Mouse (Mus musculus) adipose tissue, adult 10 weeks (tissue): ENCODE measurements around the gene Pnldc1. TPM values are rescaled to one million over a fixed set of nuclear protein-coding genes. Genes with fewer than 3 reads are reported as not detected.

Experiments used
- polyA plus RNA-seq: library from polyadenylated mRNA; stranded (reverse); fragments of 350-450 nt; fragmentation: Illumina TruSeq; extraction: RNeasy Lipid Tissue Mini Kit (QIAGEN cat#74804); gene quantifications from one replicate; pipeline ENCODE4 v1.2.3, GENCODE M21; 2014; ENCODE audit warnings: low read depth, low replicate concordance

Gene Pnldc1
- polyA plus RNA-seq = 2.6 TPM

DNA sequence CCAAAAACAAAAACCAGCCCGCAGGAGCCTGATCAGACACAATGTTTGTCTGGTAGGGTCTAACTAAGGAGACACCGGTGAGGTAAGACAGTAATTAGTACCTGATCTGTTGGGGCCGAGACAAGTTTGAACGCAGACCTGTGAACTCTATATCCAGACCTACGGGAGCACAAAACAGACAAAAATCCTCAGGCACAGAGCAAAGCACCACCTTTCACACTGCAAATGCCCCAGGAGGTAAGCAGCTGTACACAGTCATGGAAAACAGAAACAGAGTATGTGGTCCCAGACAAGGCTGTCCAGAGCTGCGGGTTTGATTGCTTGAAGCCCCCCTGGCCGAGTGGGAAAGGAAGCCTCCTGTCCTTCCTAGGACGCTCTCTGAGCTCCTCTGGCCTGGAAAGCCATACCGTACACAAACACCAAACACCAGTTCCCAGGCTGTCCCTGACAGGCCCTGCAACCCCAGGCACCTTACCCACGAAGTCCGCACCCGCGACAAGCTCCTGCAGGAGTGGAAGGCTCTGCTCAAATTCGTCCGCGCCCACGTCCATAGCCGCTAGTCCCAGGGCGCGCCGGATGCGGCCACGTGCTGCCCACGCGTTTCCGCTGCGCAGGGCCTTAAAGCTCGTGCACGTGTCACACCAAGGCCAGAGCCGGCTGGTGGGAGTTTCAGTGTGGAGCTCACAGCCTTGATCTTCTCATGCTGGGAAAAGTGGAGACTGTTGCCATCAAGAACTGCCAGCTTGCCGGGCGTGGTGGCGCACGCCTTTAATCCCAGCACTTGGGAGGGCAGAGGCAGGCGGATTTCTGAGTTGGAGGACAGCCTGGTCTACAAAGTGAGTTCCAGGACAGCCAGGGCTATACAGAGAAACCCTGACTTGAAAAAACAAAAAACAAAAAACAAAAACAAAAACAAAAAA is at the start of gene Pnldc1:
Gene Pnldc1, minus strand, starts transcription at position 870 of the 920 bp plus-strand sequence.

DNA sequence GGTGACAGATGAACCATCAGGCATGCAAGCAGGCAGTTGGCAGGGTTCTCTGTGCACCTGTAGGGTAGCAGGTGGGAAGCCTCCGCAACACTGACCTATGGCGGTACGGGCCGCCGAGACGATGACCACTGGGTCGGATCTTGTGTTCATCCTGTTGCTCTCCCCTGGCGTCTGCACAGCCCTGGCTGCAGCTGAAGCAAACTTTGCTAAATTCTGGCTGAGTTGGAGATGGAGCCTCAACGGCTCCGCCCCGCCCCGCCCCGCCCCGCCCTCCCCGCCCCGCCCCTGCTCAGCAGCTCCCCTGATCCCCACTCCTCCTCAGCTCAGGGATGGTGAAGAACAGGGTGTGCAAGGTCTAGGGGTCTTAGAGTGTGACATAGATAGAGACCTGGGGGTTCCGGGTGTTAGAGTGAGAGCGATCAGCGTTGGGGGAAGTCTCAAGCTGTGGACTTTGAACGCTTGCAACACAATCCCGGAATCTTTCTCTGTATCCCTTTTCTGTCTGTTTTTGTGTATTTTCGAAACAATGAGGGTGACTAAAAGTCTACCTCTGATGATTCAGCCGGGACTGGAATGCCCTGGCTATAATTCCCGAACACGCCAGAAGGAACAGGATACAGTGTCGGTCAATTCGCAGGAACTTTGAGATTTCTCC is 30.2 kb upstream of the Pnldc1 start, which contains the start of gene Acat3:
Gene Acat3, minus strand, starts transcription at position 450 of the 655 bp plus-strand sequence.

DNA sequence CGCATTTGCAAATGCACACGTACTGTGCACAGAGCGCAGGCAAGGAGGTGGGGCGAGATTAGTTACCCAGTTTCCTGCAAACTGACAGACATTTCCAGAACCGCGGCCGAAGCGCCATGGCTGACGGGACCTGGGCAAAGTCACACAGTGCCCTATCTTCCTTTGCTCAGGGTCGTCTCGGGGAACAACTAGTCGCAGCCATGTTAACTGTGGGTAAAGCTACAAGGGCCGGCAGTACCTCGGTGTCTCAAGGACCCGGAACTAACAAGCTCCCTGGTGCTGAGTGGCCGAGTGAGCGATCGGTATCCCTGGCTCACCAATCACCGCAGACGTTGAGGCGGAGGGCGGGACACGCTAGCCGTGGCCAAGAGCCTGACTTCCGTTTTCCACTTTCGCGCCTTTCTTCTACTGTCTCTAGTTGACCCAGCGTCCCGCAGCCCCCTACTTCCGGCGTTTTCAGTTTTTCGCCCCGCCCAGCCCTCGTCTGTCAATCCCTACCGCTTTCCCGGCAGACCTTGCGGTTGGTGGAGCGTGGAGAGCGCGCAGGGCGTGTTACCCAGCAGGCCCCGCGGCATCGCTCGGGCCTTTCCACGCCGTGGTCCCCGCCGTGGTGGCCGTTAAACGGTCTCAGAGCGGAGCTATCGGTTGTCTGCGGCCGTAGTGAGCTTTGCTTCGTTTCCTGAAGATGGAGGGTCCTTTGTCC is 6.0 kb upstream of the Pnldc1 start, which contains the start of gene Mrpl18:
Gene Mrpl18, minus strand, starts transcription at position 465 of the 703 bp plus-strand sequence.

DNA sequence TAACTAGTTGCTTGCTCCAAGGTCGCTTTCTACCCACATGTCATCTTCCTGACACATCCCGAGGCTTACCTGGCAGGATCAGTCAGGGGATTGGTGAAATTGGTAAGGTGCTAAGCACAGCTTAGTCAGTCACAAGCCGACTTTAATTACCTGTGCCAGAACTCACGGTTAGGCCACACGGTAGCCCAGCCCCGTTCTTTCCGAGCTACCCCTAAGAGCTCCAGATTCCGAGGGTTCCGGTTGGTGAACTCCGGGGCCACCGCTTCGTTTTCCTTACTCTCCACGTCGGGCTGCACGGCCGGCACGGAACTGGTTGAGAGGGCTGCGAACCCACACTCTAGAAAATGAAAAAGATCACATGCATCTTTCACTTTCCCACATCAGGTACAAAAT is 5.5 kb upstream of the Pnldc1 start, which contains the start of gene Tcp1:
Gene Tcp1, plus strand, starts transcription at position 214 of the 393 bp plus-strand sequence.

GRCm38 (mm10) chr17:12875734-12876133 is 34.3 kb downstream of the Pnldc1 start, which contains the start of gene Mrgprh:
Gene Mrgprh (plus strand): TSS chr17:12876034.

GRCm38 (mm10) chr17:12868043-12868442 is 42.0 kb downstream of the Pnldc1 start, which contains the start of gene Mas1:
Gene Mas1 (minus strand): TSS chr17:12868143.

Other genes with a start within 250 kb of the Pnldc1 start
- gene Slc22a1, start 234.4 kb downstream of the Pnldc1 start, polyA plus RNA-seq = 1.8 TPM
- gene Igf2r, start 140.6 kb downstream of the Pnldc1 start, polyA plus RNA-seq = 17.5 TPM
- gene Mas1, start 42.1 kb downstream of the Pnldc1 start, polyA plus RNA-seq = 0.78 TPM
- 0.51 TPM for gene Mrgprh, start 34.2 kb downstream of the Pnldc1 start, polyA plus RNA-seq
- 182 TPM for gene Tcp1, start 5.5 kb upstream of the Pnldc1 start, polyA plus RNA-seq
- 58.1 TPM for gene Mrpl18, start 6.1 kb upstream of the Pnldc1 start, polyA plus RNA-seq
- gene Acat3, start 30.4 kb upstream of the Pnldc1 start, polyA plus RNA-seq = 18.5 TPM
- 161 TPM for gene Acat2, start 50.5 kb upstream of the Pnldc1 start, polyA plus RNA-seq
- 58.0 TPM for gene Wtap, start 83.9 kb upstream of the Pnldc1 start, polyA plus RNA-seq
- gene Sod2, start 96.6 kb upstream of the Pnldc1 start, polyA plus RNA-seq = 153 TPM
- not detected for gene Gpr31b, start 142.1 kb upstream of the Pnldc1 start, polyA plus RNA-seq
- 6.8 TPM for gene Tcp10b, start 150.9 kb upstream of the Pnldc1 start, polyA plus RNA-seq
- gene Unc93a, start 221.6 kb upstream of the Pnldc1 start, polyA plus RNA-seq = 1.2 TPM